8 mouse cellular contexts compared by ENCODE assay signal in genomic region chr3:95434136-95434982, GRCm38 (mm10). TPM values are rescaled to one million over a fixed set of nuclear protein-coding genes. Genes with fewer than 3 reads are reported as not detected.
A peak's percentile ranks its signal among the peaks of the same experiment; 100 is the strongest.
DNase-seq lines count a peak whose midpoint lies in the region; ATAC-seq and TF ChIP-seq lines count a peak whose summit lies in the region.

Gene Arnt, plus strand, starts transcription at chr3:95434388.

- ATAC-seq in embryonic facial prominence, embryonic 13.5 days (ENCODE audit: insufficient number of reproducible peaks, insufficient read depth, low FRiP score, low TSS enrichment, low read depth): peak; percentile 99
- peak; percentile 99 for ATAC-seq in limb, embryonic 12.5 days (ENCODE audit: insufficient number of reproducible peaks, insufficient read depth, low FRiP score, low TSS enrichment, low read depth)
- ATAC-seq in midbrain, embryonic 15.5 days (replicated peaks): peak; percentile 99

- DNase-seq in 3134 (ENCODE audit: extremely low read depth, insufficient read length, low spot score): peak; percentile 96
- DNase-seq in adrenal gland, postnatal 36 days: peak; percentile 94
- peak; percentile 93 to 98 for DNase-seq in heart, adult 18-20 months
- DNase-seq in kidney, adult 2 months: peak; percentile 98
- DNase-seq in spleen, adult 2 months (ENCODE audit: low read depth in 1 of 2, low spot score in 2 of 2): peak; percentile 85 to 91

- no peaks in the 10 kb centered on the region for H3K27me3 ChIP-seq in embryonic facial prominence, embryonic 13.5 days
- H3K27me3 ChIP-seq in kidney, adult 2 months (replicated peaks; ENCODE audit: control insufficient read depth, insufficient read depth, low read length): no peaks in the 10 kb centered on the region
- no peaks in the 10 kb centered on the region for H3K27me3 ChIP-seq in limb, embryonic 12.5 days
- no peaks in the 10 kb centered on the region for H3K27me3 ChIP-seq in midbrain, embryonic 15.5 days (replicated peaks)
- H3K27me3 ChIP-seq in spleen, adult 2 months (ENCODE audit: control insufficient read depth, insufficient read depth, low read length): no peaks in the 10 kb centered on the region; the same call in 1 of the 2 replicates

- peaks cover 10% of the 10 kb centered on the region for H3K4me1 ChIP-seq in embryonic facial prominence, embryonic 13.5 days
- no peaks in the 10 kb centered on the region; the same call in 1 of the 2 replicates for H3K4me1 ChIP-seq in kidney, adult 2 months (ENCODE audit: control insufficient read depth, insufficient read depth, low read length)
- peaks cover 5% of the 10 kb centered on the region; the same call in 1 of the 2 replicates for H3K4me1 ChIP-seq in limb, embryonic 12.5 days (replicated peaks)
- H3K4me1 ChIP-seq in midbrain, embryonic 15.5 days: peaks cover 23% of the 10 kb centered on the region
- H3K4me1 ChIP-seq in spleen, adult 2 months (ENCODE audit: control insufficient read depth, insufficient read depth, insufficient read length): no peaks in the 10 kb centered on the region; the same call in 1 of the 2 replicates

- peak within 1 kb of the TSS; percentile 89 for H3K9ac ChIP-seq in embryonic facial prominence, embryonic 13.5 days
- H3K9ac ChIP-seq in limb, embryonic 12.5 days (replicated peaks): peak within 1 kb of the TSS; percentile 83
- H3K9ac ChIP-seq in midbrain, embryonic 15.5 days: peak within 1 kb of the TSS; percentile 83

- peak; percentile 33 for TF ChIP-seq POLR2A in kidney, adult 2 months (IDR thresholded peaks at IDR 0.05; ENCODE audit: low read depth, low read length)
- peak; percentile 13; the same call in 1 of the 2 replicates for TF ChIP-seq POLR2A in spleen, adult 2 months (IDR thresholded peaks at IDR 0.05; ENCODE audit: low read depth, low read length)

- H3K27ac ChIP-seq in embryonic facial prominence, embryonic 13.5 days: peak within 1 kb of the TSS; percentile 79
- H3K27ac ChIP-seq in kidney, adult 2 months (ENCODE audit: insufficient read depth, low read depth, low read length): peak within 1 kb of the TSS; percentile 59
- peak within 1 kb of the TSS; percentile 85 for H3K27ac ChIP-seq in limb, embryonic 12.5 days
- peak within 1 kb of the TSS; percentile 87 for H3K27ac ChIP-seq in midbrain, embryonic 15.5 days
- peak within 1 kb of the TSS; percentile 83 for H3K27ac ChIP-seq in spleen, adult 2 months (ENCODE audit: insufficient read depth, low read length)

- peak within 1 kb of the TSS; percentile 88 for H3K4me3 ChIP-seq in embryonic facial prominence, embryonic 13.5 days
- peak within 1 kb of the TSS; percentile 67 for H3K4me3 ChIP-seq in kidney, adult 2 months (ENCODE audit: insufficient read depth, low read depth, low read length)
- peak within 1 kb of the TSS; percentile 81 for H3K4me3 ChIP-seq in limb, embryonic 12.5 days (replicated peaks)
- H3K4me3 ChIP-seq in midbrain, embryonic 15.5 days: peak within 1 kb of the TSS; percentile 92
- H3K4me3 ChIP-seq in spleen, adult 2 months (ENCODE audit: extremely low read depth, insufficient read depth, insufficient read length): peak within 1 kb of the TSS; percentile 94

- peaks cover 19% of the 10 kb centered on the region for H3K36me3 ChIP-seq in embryonic facial prominence, embryonic 13.5 days
- peaks cover 2% of the 10 kb centered on the region; the same call in 1 of the 2 replicates for H3K36me3 ChIP-seq in kidney, adult 2 months (ENCODE audit: control insufficient read depth, insufficient read depth, low read length)
- peaks cover 25% of the 10 kb centered on the region for H3K36me3 ChIP-seq in limb, embryonic 12.5 days
- no peaks in the 10 kb centered on the region for H3K36me3 ChIP-seq in midbrain, embryonic 15.5 days (replicated peaks)
- 0 out of 2 replicates have a peak, but pooled peaks cover 2% of the 10 kb centered on the region for H3K36me3 ChIP-seq in spleen, adult 2 months (ENCODE audit: control insufficient read depth, insufficient read depth, low read length)

- H3K9me3 ChIP-seq in embryonic facial prominence, embryonic 13.5 days: no peaks in the 10 kb centered on the region
- H3K9me3 ChIP-seq in limb, embryonic 12.5 days: no peaks in the 10 kb centered on the region
- no peaks in the 10 kb centered on the region for H3K9me3 ChIP-seq in midbrain, embryonic 15.5 days

- WGBS in embryonic facial prominence, embryonic 13.5 days: under 1% methylated on average over 47 of the region's 47 CpGs
- WGBS in kidney, adult 2 months: 1% methylated on average over 47 of the region's 47 CpGs
- under 1% methylated on average over 47 of the region's 47 CpGs for WGBS in limb, embryonic 12.5 days
- under 1% methylated on average over 47 of the region's 47 CpGs for WGBS in midbrain, embryonic 15.5 days
- WGBS in spleen, adult 2 months: under 1% methylated on average over 47 of the region's 47 CpGs

- H3K4me2 ChIP-seq in embryonic facial prominence, embryonic 13.5 days: peak within 1 kb of the TSS; percentile 79
- H3K4me2 ChIP-seq in limb, embryonic 12.5 days: peak within 1 kb of the TSS; percentile 80
- H3K4me2 ChIP-seq in midbrain, embryonic 15.5 days: peak within 1 kb of the TSS; percentile 77

- no peak for TF ChIP-seq CTCF in kidney, adult 2 months (conservative IDR thresholded peaks at IDR 0.05; ENCODE audit: insufficient read depth, insufficient read length, low read depth, low read length)
- TF ChIP-seq CTCF in spleen, adult 2 months (IDR thresholded peaks at IDR 0.05; ENCODE audit: extremely low read depth, insufficient read depth, insufficient read length, insufficient replicate concordance): no peak

RNA-seq across cellular contexts. Expression of gene Arnt, which starts in this region (rescaled TPM):
- total RNA-seq in adrenal gland, postnatal 36 days (2021): 10 to 100 TPM; 63.5 to 68.0 TPM
- 53.2 and 60.8 TPM in 2 replicates for polyA plus RNA-seq in embryonic facial prominence, embryonic 13.5 days (2015; fragmentation: Nextera tagmentation; extraction: Ambion mirVana)
- total RNA-seq in heart, adult 18-20 months (2021): 10 to 100 TPM; 34.0 to 34.9 TPM
- 26.4 and 28.7 TPM in 2 replicates for polyA plus RNA-seq in kidney, adult 2 months (2012; rRNA removed)
- polyA plus RNA-seq in limb, embryonic 12.5 days (2016; fragmentation: Nextera tagmentation; extraction: Ambion mirVana): 49.4 and 56.6 TPM in 2 replicates
- 17.7 and 19.7 TPM in 2 replicates for polyA plus RNA-seq in midbrain, embryonic 15.5 days (2015; fragmentation: Nextera tagmentation; extraction: Ambion mirVana)
- 19.5 and 20.7 TPM in 2 replicates for polyA plus RNA-seq in spleen, adult 2 months (2012; rRNA removed)

Comparison
In these comparisons a context has a peak if more than half of its experiments do, and no peak if none do; other contexts are left out.
1. Peak in every context shown above with its lines: DNase-seq, ATAC-seq, H3K4me3 ChIP-seq and H3K27ac ChIP-seq.